Mouse (Mus musculus): ENCODE measurements at regions not wholly inside any gene's neighbourhood (a gene's known extent, or its start where the extent isn't known, plus 50 kb on each side); places are given as distances from the start of the nearest gene placed in this dataset.

GRCm38 (mm10) chr9:71411171-71411570 lies 74.6 kb downstream of the Polr2m start:
- TF ChIP-seq POLR2A (IDR thresholded peaks at IDR 0.05; ENCODE audit: control insufficient read depth, low read depth, low read length) (no peak), CTCF (IDR thresholded peaks at IDR 0.05; ENCODE audit: control insufficient read depth, insufficient read depth, insufficient replicate concordance, low read depth, low read length) (no peak)
